In genomic region chrX:20931364-20931763, GRCm38 (mm10) we compare ENCODE assay signal across 12 mouse cellular contexts. TPM values are rescaled to one million over a fixed set of nuclear protein-coding genes. Genes with fewer than 3 reads are reported as not detected.
DNase-seq lines count a peak whose midpoint lies in the region; ATAC-seq and TF ChIP-seq lines count a peak whose summit lies in the region.
"Had no signal": no experiment of that assay in that cellular context is flagged by ENCODE, and none has a peak within 500 bp of the region (broad histone marks: within the 10 kb centered on the region; RNA-seq: fewer than 3 reads in every experiment).

Gene Cfp (minus strand): TSS chrX:20931555.

- H3K4me1 ChIP-seq in cerebellum, adult 2 months (ENCODE audit: control insufficient read depth, insufficient read depth, low read length): no peaks in the 10 kb centered on the region
- H3K4me1 ChIP-seq in lung, adult 2 months (ENCODE audit: control insufficient read depth, insufficient read depth, low read length): no peaks in the 10 kb centered on the region
- H3K4me1 ChIP-seq: embryonic facial prominence, embryonic 15.5 days; neural tube, embryonic 12.5 days had no signal

- DNase-seq in cerebellum, adult 2 months: no peak
- no peak for DNase-seq in lung, adult 2 months
- DNase-seq in lung, postnatal 14 days: no peak
- peak; percentile 31 to 57 for DNase-seq in monocyte, adult 2 months (ENCODE audit: low read depth in 1 of 2, low spot score in 2 of 2)
- no peak for DNase-seq in cerebellum, adult 11 months
- DNase-seq in urinary bladder, postnatal 36 days (ENCODE audit: low spot score in 2 of 2): no peak
- DNase-seq: lung, embryonic 14.5 days had no signal

- H3K27ac ChIP-seq in cerebellum, adult 2 months (ENCODE audit: insufficient read depth, low read length): no peak within 1 kb of the TSS
- H3K27ac ChIP-seq: embryonic facial prominence, embryonic 15.5 days; neural tube, embryonic 12.5 days had no signal

- ATAC-seq in cerebellum, adult (ENCODE audit: insufficient number of reproducible peaks, low FRiP score, low TSS enrichment): no peak
- peak; percentile 81 to 87 for ATAC-seq in hematopoietic stem cell, adult 5-6 weeks (replicated peaks in 1 of 2; ENCODE audit: insufficient read depth in 1 of 2, low FRiP score in 2 of 2, low TSS enrichment in 1 of 2, low read depth in 1 of 2, poor library complexity in 2 of 2, severe bottlenecking in 2 of 2)
- ATAC-seq: intestine, postnatal 0 days had no signal

- no peaks in the 10 kb centered on the region for H3K27me3 ChIP-seq in cerebellum, adult 2 months (ENCODE audit: control insufficient read depth, insufficient read depth, low read length)
- H3K27me3 ChIP-seq: embryonic facial prominence, embryonic 15.5 days; neural tube, embryonic 12.5 days had no signal

- no peak within 1 kb of the TSS for H3K4me3 ChIP-seq in cerebellum, adult 2 months (replicated peaks; ENCODE audit: insufficient read depth, low read depth, low read length)
- no peak within 1 kb of the TSS for H3K4me3 ChIP-seq in lung, adult 2 months (replicated peaks; ENCODE audit: extremely low read depth, low read depth, low read length)
- H3K4me3 ChIP-seq: embryonic facial prominence, embryonic 15.5 days; neural tube, embryonic 12.5 days had no signal

- no peak for TF ChIP-seq POLR2A in cerebellum, adult 2 months (IDR thresholded peaks at IDR 0.05; ENCODE audit: borderline replicate concordance, insufficient read depth, low read length)
- no peak for TF ChIP-seq POLR2A in lung, adult 2 months (IDR thresholded peaks at IDR 0.05; ENCODE audit: borderline replicate concordance, extremely low read depth, low read depth, low read length)

- TF ChIP-seq CTCF in cerebellum, adult 2 months (IDR thresholded peaks at IDR 0.05; ENCODE audit: borderline replicate concordance, insufficient read depth, low read depth, low read length): no peak
- TF ChIP-seq CTCF in lung, adult 2 months (IDR thresholded peaks at IDR 0.05; ENCODE audit: insufficient read depth, low read length): no peak

- 86% methylated on average over 1 of the region's 1 CpGs for WGBS in cerebellum, adult 2 months
- WGBS in lung, adult 2 months: 71% methylated on average over 1 of the region's 1 CpGs

RNA-seq across cellular contexts. Expression of gene Cfp, which starts in this region (rescaled TPM):
- 31.1 and 32.5 TPM in 2 replicates for polyA plus RNA-seq in cerebellum, adult 2 months (2012; rRNA removed)
- polyA plus RNA-seq in lung, adult 2 months (2012; rRNA removed): 27.1 and 33.1 TPM in 2 replicates
- 10.0 and 17.5 TPM in 2 replicates for total RNA-seq in hematopoietic stem cell, adult 5-6 weeks (2017)

Comparison
In these comparisons a context has a peak if more than half of its experiments do, and no peak if none do; other contexts are left out.
1. DNase-seq: peak in monocyte, adult 2 months (2 of 2); none in cerebellum, adult 2 months (0 of 2), lung, adult 2 months (single experiment), lung, postnatal 14 days (single experiment), cerebellum, adult 11 months (single experiment) and urinary bladder, postnatal 36 days (0 of 2).